Mouse (Mus musculus) stomach, postnatal 0 days (tissue): ENCODE results near the gene Tatdn3. TPM values are rescaled to one million over a fixed set of nuclear protein-coding genes. Genes with fewer than 3 reads are reported as not detected.
"Not testable (repeated sequence)": the region's sequence is repeated elsewhere in the genome, so short reads cannot be mapped to it uniquely, and the experiment has no call there.

Experiments used
- ATAC-seq: fragments of 200-750 bp; cut with Nextera tagmentation; 2 replicates; pipeline ENCODE4 v1.8.0; 2017; ENCODE audit not compliant: low FRiP score, low TSS enrichment
- DNase-seq: peaks from one replicate; pipeline ENCODE4 v3.0.0-alpha.2; 2016; ENCODE audit warnings: low spot score
- H3K27ac ChIP-seq: fragments of 300-500 bp; sonication (generic); replicated peaks from 2 replicates; pipeline ENCODE4 v1.5.1; 2014; ENCODE audit warnings: mild to moderate bottlenecking, control low read depth
- H3K27me3 ChIP-seq: fragments of 300-500 bp; sonication (generic); 2 replicates; pipeline ENCODE4 v1.6.1; 2014; ENCODE audit warnings: low read length; ENCODE audit not compliant: control insufficient read depth, insufficient read depth
- H3K36me3 ChIP-seq: fragments of 300-500 bp; sonication (generic); 2 replicates; pipeline ENCODE4 v1.6.1; 2014; ENCODE audit warnings: low read length, mixed read lengths; ENCODE audit not compliant: control insufficient read depth, insufficient read depth
- H3K4me1 ChIP-seq: fragments of 300-500 bp; sonication (generic); replicated peaks from 2 replicates; pipeline ENCODE4 v1.6.1; 2014; ENCODE audit warnings: antibody characterized with exemption; ENCODE audit not compliant: control insufficient read depth, insufficient read depth
- H3K4me2 ChIP-seq: fragments of 300-500 bp; sonication (generic); replicated peaks from 2 replicates; pipeline ENCODE4 v1.6.1; 2014; ENCODE audit warnings: low read depth, mild to moderate bottlenecking, control low read depth, moderate library complexity
- H3K4me3 ChIP-seq: fragments of 300-500 bp; sonication (generic); 2 replicates; pipeline ENCODE4 v1.5.1; 2014; ENCODE audit warnings: low read depth, low read length, control low read depth
- H3K9ac ChIP-seq: fragments of 300-500 bp; sonication (generic); 2 replicates; pipeline ENCODE4 v1.6.1; 2014; ENCODE audit warnings: mild to moderate bottlenecking, low read length, control low read depth, mixed read lengths
- H3K9me3 ChIP-seq: fragments of 300-500 bp; sonication (generic); 2 replicates; pipeline ENCODE4 v1.6.1; 2016; ENCODE audit warnings: low read length; ENCODE audit not compliant: control insufficient read depth
- CTCF ChIP-seq: IDR thresholded peaks from 2 replicates; pipeline ENCODE4 v1.5.1; 2016; ENCODE audit warnings: antibody characterized with exemption, low read depth, mild to moderate bottlenecking, moderate library complexity
- EP300 ChIP-seq: optimal IDR thresholded peaks from 2 replicates; pipeline ENCODE3; 2016; ENCODE audit warnings: antibody characterized with exemption
- WGBS: fragments of 180-500 bp; shearing (Covaris S2); extraction: QIAGEN DNeasy Blood & Tissue Kit; methylation state at CpG from one replicate; pipeline ENCODE4 v1.1.7; 2014; 5-methylcytosine and 5-hydroxymethylcytosine counted together
- polyA plus RNA-seq: library from polyadenylated mRNA; unstranded; fragments of >200 nt; fragmentation: Nextera tagmentation; extraction: Ambion mirVana; gene quantifications from 2 replicates; pipeline ENCODE4 v1.2.1, GENCODE M21; 2015

Tatdn3 gene
- polyA plus RNA-seq, 1 experiment from 2014 or later = 8.9 TPM

DNA sequence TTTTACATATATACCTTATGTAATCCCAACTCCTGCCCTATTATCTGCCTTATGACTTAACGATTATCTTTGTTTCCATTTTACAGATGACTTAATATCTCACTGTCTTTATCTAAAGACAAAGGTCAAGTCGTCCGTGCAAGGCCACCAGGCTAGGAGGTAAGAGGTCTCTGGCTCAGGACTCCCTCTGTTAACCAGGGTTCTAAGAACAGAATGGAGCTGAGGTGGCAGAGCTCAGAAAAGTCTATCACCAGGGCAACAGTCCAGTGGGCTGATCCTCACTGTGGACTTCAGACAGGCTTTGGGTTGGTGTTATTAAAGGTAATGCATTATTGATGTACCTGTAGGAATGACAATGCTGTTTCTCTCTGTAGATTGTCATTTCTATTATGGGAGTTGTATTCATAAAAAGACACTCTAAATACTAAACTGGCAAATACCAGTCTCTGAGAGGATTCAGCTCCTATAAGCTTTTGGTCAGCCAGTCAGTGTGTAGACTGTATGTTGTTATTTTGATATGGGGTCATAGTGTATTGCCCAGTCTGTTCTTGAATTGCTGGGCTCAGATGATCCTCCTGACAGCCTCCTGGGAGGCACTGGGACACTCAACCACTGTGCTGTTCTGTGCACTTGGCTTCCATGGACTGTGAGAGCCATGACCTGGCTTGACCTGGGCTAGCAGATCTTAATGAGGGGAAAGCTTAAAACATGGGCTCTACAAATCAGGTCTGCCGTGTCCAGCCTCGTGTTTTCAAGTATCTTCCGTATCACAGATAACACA lies 26.0 kb downstream of the Tatdn3 start, which contains the start of gene Spata45:
Gene Spata45 (plus strand): TSS at position 86 of the 781 bp plus-strand sequence.
- no peak within 1 kb of the TSS for H3K9ac ChIP-seq
- DNase-seq (no peak), ATAC-seq (no peak)
- no peak within 1 kb of the TSS for H3K4me3 ChIP-seq
- no peaks in the 10 kb centered on the region for H3K4me1 ChIP-seq
- H3K9me3 ChIP-seq = no peaks in the 10 kb centered on the region
- H3K27ac ChIP-seq = no peak within 1 kb of the TSS
- H3K27me3 ChIP-seq = no peaks in the 10 kb centered on the region
- no peaks in the 10 kb centered on the region for H3K36me3 ChIP-seq
- no peak within 1 kb of the TSS for H3K4me2 ChIP-seq
- TF ChIP-seq EP300 (no peak), CTCF (no peak)
- WGBS = 69% methylated on average over 6 of the region's 6 CpGs

DNA sequence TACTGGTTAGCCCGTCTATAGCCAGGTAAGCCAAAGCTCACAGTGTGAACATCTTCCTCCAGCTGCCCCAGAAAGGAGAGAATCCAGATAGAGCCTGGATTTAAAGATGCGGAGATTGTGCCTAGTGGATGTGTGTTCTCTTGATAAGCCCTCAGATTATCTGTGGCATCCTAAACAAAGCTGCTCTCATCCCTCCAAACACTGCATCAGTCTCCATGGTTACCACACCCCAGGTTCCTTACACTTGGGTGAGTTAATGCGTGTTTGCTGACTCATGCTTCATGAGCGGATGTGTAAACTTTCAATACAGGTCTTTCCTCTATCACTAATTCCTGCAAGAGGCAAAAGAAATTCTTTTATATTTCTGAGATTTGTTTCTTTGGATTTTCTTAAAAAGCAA lies 27.1 kb downstream of the Tatdn3 start:
- Histone ChIP-seq H3K4me3 (no peak overlapping the region), H3K9ac (no peak overlapping the region), H3K4me1 (no peaks in the 10 kb centered on the region), H3K9me3 (no peaks in the 10 kb centered on the region), H3K36me3 (no peaks in the 10 kb centered on the region), H3K27me3 (no peaks in the 10 kb centered on the region), H3K27ac (no peak overlapping the region), H3K4me2 (no peak overlapping the region)
- TF ChIP-seq EP300 = no peak
- TF ChIP-seq CTCF = no peak
- no peak for ATAC-seq
- no peak for DNase-seq
- 28% methylated on average over 4 of the region's 4 CpGs for WGBS

DNA sequence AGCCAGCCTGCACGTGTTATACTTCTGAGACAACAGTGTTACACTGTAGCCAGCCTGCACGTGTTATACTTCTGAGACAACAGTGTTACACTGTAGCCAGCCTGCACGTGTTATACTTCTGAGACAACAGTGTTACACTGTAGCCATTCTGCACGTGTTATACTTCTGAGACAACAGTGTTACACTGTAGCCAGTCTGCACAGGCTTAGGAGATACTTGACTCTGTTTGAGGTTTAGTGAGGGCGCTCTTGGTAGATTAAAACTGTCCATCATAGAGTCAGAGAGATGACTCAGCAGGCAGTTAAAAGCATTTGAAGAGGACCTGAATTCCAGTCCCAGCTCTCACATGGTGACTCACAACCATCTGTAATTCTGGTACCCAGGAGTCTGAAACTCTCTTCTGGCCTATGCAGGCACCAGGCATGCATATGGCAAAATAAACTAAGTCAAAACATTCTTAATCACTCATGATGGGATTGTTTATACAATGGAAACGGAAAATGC lies 31.8 kb downstream of the Tatdn3 start:
- not testable (repeated sequence) for H3K4me3 ChIP-seq, H3K27me3 ChIP-seq, H3K9me3 ChIP-seq, H3K4me2 ChIP-seq, H3K27ac ChIP-seq, H3K36me3 ChIP-seq, ATAC-seq, H3K4me1 ChIP-seq, H3K9ac ChIP-seq, DNase-seq
- 46% methylated on average over 6 of the region's 6 CpGs for WGBS

DNA sequence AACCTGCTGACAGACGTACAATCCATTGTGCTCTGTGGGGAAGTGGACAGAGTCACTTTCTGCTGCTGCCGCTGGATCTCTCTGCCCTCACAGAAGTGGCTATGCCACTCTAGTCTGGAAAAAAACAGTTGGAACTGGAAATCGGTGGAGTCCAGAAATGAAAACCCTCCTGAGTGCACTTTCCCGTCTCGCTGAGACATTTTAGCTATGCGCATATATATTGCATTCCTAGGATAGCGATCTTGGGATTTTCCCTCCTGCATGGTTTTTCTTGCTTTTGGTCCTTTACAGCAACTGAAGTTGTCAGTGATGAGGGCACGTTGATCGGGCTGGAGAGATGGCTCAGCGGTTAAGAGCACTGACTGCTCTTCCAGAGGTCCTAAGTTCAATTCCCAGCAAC lies 32.5 kb downstream of the Tatdn3 start:
- H3K9ac ChIP-seq = no peak overlapping the region
- H3K4me1 ChIP-seq = peaks cover 3% of the 10 kb centered on the region; the same call in 1 of the 2 replicates
- 63% methylated on average over 10 of the region's 10 CpGs for WGBS
- H3K4me2 ChIP-seq = no peak overlapping the region
- DNase-seq = no peak
- no peaks in the 10 kb centered on the region for H3K9me3 ChIP-seq
- H3K27me3 ChIP-seq = no peaks in the 10 kb centered on the region
- no peak overlapping the region for H3K4me3 ChIP-seq
- no peak overlapping the region for H3K27ac ChIP-seq
- H3K36me3 ChIP-seq = no peaks in the 10 kb centered on the region
- TF ChIP-seq CTCF (no peak), EP300 (no peak)
- no peak for ATAC-seq

DNA sequence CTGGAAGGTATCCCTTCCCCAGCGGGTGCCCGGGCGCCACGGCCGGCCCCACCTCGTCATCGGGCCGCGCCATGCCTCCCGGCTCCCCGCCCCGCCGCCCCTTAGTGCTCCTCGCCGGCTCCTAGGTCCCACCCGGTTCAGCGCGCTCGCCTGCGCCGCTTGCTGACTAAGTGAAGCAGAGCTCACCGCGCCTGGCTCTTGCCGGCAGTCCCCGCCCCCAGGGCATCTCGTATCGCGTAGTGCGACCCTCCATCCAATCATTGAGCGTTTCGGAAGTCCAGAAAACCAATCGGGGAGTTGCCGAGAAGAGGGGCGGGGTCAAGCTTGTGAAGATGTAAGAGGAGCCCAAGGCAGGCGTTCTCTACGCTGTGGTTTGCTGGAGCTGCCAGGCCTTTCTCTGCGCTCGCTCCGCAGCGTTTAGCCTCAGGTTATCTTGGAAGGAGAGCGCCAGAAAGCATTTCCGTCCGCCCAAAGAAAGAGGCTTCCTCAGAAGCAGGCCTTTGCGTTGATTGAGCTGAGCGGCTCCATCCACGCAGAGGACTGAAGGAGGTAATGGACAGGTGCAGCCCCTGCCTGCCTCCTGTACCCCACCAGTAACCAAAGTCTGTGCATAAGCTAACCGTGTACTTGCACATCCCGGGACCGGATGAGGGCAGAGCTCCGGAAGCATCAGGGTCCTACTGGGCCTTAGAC lies 36.6 kb downstream of the Tatdn3 start, which contains the start of gene Flvcr1:
Gene Flvcr1 (minus strand): TSS at position 138 of the 693 bp plus-strand sequence.
- no peaks in the 10 kb centered on the region for H3K27me3 ChIP-seq
- H3K9ac ChIP-seq = peak within 1 kb of the TSS; percentile 86
- peak within 1 kb of the TSS; percentile 96 for H3K4me2 ChIP-seq
- H3K9me3 ChIP-seq = no peaks in the 10 kb centered on the region
- peak within 1 kb of the TSS; percentile 78 for H3K27ac ChIP-seq
- peak within 1 kb of the TSS; percentile 78 for H3K4me3 ChIP-seq
- TF ChIP-seq EP300 (no peak), CTCF (peak; percentile 61)
- H3K36me3 ChIP-seq = 0 out of 2 replicates have a peak, but pooled peaks cover 5% of the 10 kb centered on the region
- WGBS = under 1% methylated on average over 49 of the region's 50 CpGs
- DNase-seq (peak; percentile 99), ATAC-seq (peak; percentile 100)
- peaks cover 8% of the 10 kb centered on the region for H3K4me1 ChIP-seq
